In the genomic region with DNA sequence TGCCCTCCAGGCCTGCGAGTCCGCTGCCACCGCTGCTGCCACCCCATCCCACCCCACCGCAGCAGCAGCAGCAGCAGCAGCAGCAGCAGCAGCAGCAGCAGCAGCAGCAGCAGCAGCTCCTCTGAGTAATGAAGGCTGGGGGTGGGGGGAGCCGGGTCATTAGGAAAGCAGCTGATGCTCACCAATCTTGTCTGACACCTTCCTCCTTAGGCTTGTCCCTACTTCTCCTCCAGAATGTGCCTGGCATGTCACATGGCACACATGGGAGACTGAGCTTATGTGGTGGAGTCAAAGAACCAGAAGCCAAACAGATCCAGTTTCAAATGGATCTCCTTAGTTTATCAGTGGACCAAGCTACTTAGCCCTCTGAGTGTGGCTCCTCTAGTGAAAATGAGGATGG, we compare ENCODE assay signal across 22 mouse cellular contexts.
"Had no signal": no experiment of that assay in that cellular context is flagged by ENCODE, and none has a peak within 500 bp of the region (broad histone marks: within the 10 kb centered on the region; RNA-seq: fewer than 3 reads in every experiment).

No protein-coding gene starts in this region.

- H3K27me3 ChIP-seq: limb, embryonic 12.5 days; limb, embryonic 15.5 days; liver, embryonic 12.5 days; liver, embryonic 15.5 days; lung, embryonic 15.5 days had no signal

- H3K4me3 ChIP-seq: limb, embryonic 12.5 days; limb, embryonic 15.5 days; liver, embryonic 12.5 days; liver, embryonic 15.5 days; lung, embryonic 15.5 days; megakaryocyte, embryonic 14.5 days had no signal

- H3K9me3 ChIP-seq: limb, embryonic 12.5 days; limb, embryonic 15.5 days; liver, embryonic 12.5 days; liver, embryonic 15.5 days; lung, embryonic 15.5 days; megakaryocyte, embryonic 14.5 days had no signal

- H3K27ac ChIP-seq: limb, embryonic 12.5 days; limb, embryonic 15.5 days; liver, embryonic 12.5 days; liver, embryonic 15.5 days; lung, embryonic 15.5 days had no signal

- DNase-seq: kidney, adult 2 months; kidney, postnatal 10 days; kidney, postnatal 36 days; left cerebral cortex, postnatal 4 days; lung, adult 18-20 months; lung, postnatal 10 days; lung, postnatal 36 days; midbrain, embryonic 14.5 days; right cerebral cortex, adult 18-20 months; right cerebral cortex, postnatal 14 days; right cerebral cortex, postnatal 4 days; thymus, adult 2 months; thymus, postnatal 14 days; thymus, postnatal 4 days had no signal

- H3K9ac ChIP-seq: limb, embryonic 12.5 days; limb, embryonic 15.5 days; liver, embryonic 12.5 days; liver, embryonic 15.5 days; lung, embryonic 15.5 days had no signal

- H3K4me2 ChIP-seq: limb, embryonic 12.5 days; limb, embryonic 15.5 days; liver, embryonic 12.5 days; liver, embryonic 15.5 days; lung, embryonic 15.5 days; midbrain, embryonic 11.5 days had no signal

- H3K36me3 ChIP-seq: limb, embryonic 12.5 days; limb, embryonic 15.5 days; liver, embryonic 12.5 days; liver, embryonic 15.5 days; lung, embryonic 15.5 days had no signal

- H3K4me1 ChIP-seq: limb, embryonic 12.5 days; limb, embryonic 15.5 days; liver, embryonic 12.5 days; liver, embryonic 15.5 days; lung, embryonic 15.5 days; megakaryocyte, embryonic 14.5 days had no signal

- ATAC-seq: intestine, postnatal 0 days; liver, embryonic 12.5 days had no signal
